Mouse (Mus musculus): ENCODE results near the gene Map1s. TPM values are rescaled to one million over a fixed set of nuclear protein-coding genes. Genes with fewer than 3 reads are reported as not detected.

Gene Map1s
- total RNA-seq, 1 experiment = 60.8 TPM

DNA sequence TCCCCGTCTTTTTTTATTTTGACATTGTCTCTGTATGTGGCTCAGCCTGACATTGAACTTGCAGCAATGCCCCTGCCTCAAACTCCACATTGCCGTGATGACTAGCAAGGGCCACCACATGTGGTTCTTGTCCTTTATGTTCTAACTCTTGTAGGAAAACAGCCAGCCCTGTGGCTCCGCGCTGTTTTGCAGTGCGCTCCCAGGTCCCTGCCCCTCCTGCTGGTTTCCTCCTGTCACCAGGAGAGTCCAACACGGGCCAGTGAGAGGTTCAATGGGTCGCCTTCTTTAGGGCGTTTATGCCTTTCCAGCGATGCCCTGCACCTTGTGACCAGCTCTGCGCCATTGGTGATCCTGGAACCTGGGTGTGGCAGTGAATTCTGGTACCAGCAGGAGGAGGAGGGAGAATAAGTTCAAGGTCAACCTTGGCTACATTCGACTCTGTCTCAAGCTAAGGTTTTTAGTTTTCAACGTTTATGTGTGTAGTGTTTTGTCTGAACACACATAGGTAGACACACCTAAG lies 39.7 kb upstream of the Map1s start:
- Histone ChIP-seq H3K4me3 (ENCODE audit: insufficient read depth in 1 of 2, low read depth in 1 of 2, low read length in 2 of 2, poor library complexity in 1 of 2, severe bottlenecking in 1 of 2) (peak overlapping the region; percentile 36 to 37; a peak in 3 of 4 replicates), H3K27ac (ENCODE audit: insufficient read depth, low read depth, low read length, poor library complexity, severe bottlenecking) (peak overlapping the region; percentile 16; the same call in 1 of the 2 replicates), H3K4me1 (ENCODE audit: control insufficient read depth in 2 of 2, insufficient read depth in 2 of 2, low read length in 2 of 2, poor library complexity in 1 of 2) (peaks cover 2 to 38% of the 10 kb centered on the region in 2 experiments), H3K36me3 (ENCODE audit: control insufficient read depth, insufficient read depth, low read length, poor library complexity, severe bottlenecking) (peaks cover 7% of the 10 kb centered on the region; the same call in 1 of the 2 replicates), H3K9ac (ENCODE audit: insufficient read depth, low read depth, low read length, poor library complexity, severe bottlenecking) (peak overlapping the region; percentile 46; the same call in 1 of the 2 replicates), H3K9me3 (ENCODE audit: control insufficient read depth, insufficient read depth, low read depth, low read length) (no peaks in the 10 kb centered on the region)
- in situ Hi-C loops (cut with MboI; ENCODE audit: low sequenced_read_pairs in 2 of 2, unreplicated experiment in 2 of 2) = no loop called here
- no peak for DNase-seq (ENCODE audit: low read depth, low spot score)
- TF ChIP-seq HCFC1 (IDR thresholded peaks at IDR 0.05; ENCODE audit: borderline replicate concordance, insufficient read depth, low read length) (no peak), ZNF384 (IDR thresholded peaks at IDR 0.05; ENCODE audit: low read depth, low read length) (no peak), CHD2 (IDR thresholded peaks at IDR 0.05; ENCODE audit: low read depth, low read length) (no peak), MAFK (IDR thresholded peaks at IDR 0.05; ENCODE audit: insufficient read depth, low read depth, low read length) (no peak), ZC3H11A (IDR thresholded peaks at IDR 0.05; ENCODE audit: borderline replicate concordance, low read depth, low read length) (no peak)

GRCm38 (mm10) chr8:70866566-70866965 lies 39.2 kb upstream of the Map1s start:
- in situ Hi-C loops (cut with MboI; ENCODE audit: low sequenced_read_pairs in 2 of 2, unreplicated experiment in 2 of 2) = no loop called here
- H3K36me3 ChIP-seq (ENCODE audit: control insufficient read depth, insufficient read depth, low read length, poor library complexity, severe bottlenecking) = peaks cover 7% of the 10 kb centered on the region; the same call in 1 of the 2 replicates
- no peak overlapping the region for H3K9ac ChIP-seq (ENCODE audit: insufficient read depth, low read depth, low read length, poor library complexity, severe bottlenecking)
- DNase-seq (ENCODE audit: low read depth, low spot score) = no peak
- peaks cover 2 to 37% of the 10 kb centered on the region in 2 experiments for H3K4me1 ChIP-seq (ENCODE audit: control insufficient read depth in 2 of 2, insufficient read depth in 2 of 2, low read length in 2 of 2, poor library complexity in 1 of 2)
- TF ChIP-seq HCFC1 (IDR thresholded peaks at IDR 0.05; ENCODE audit: borderline replicate concordance, insufficient read depth, low read length) (no peak), ZNF384 (IDR thresholded peaks at IDR 0.05; ENCODE audit: low read depth, low read length) (no peak), ZC3H11A (IDR thresholded peaks at IDR 0.05; ENCODE audit: borderline replicate concordance, low read depth, low read length) (no peak), CHD2 (IDR thresholded peaks at IDR 0.05; ENCODE audit: low read depth, low read length) (no peak), MAFK (IDR thresholded peaks at IDR 0.05; ENCODE audit: insufficient read depth, low read depth, low read length) (no peak)
- no peaks in the 10 kb centered on the region for H3K9me3 ChIP-seq (ENCODE audit: control insufficient read depth, insufficient read depth, low read depth, low read length)
- no peak overlapping the region for H3K4me3 ChIP-seq (ENCODE audit: insufficient read depth in 1 of 2, low read depth in 1 of 2, low read length in 2 of 2, poor library complexity in 1 of 2, severe bottlenecking in 1 of 2)
- H3K27ac ChIP-seq (ENCODE audit: insufficient read depth, low read depth, low read length, poor library complexity, severe bottlenecking) = no peak overlapping the region; the same call in 1 of the 2 replicates

DNA sequence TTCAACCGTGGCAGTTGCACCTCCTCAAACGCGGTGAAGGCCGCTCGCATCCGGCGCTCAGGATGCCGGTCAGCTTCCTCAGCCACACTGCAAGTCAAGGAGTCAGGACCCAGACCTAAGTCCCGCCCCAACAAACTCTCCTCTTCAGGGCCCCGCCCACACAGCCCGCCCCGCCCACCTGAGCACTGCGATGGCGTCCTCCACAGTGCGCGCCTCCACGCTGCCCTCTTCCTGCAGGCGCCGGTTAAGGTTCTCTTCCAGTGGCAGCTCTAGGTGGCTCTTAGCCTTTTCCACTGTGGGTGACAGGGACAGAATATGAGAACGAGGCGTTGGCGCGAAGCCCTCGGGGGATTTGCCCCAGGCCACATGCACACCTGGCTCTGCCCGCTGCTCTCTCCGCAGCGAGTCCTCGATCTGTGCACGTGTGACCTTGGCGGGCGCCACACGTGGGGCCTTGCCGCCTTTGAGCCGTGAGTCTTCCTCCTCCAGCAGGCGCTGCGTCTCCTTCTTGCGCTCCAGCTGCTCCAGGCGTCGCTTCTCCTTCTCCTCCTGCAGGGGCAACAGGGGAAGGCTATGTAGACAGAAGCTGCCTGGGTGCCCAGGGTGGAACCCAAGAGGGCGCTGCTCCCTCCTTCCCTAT lies 37.1 kb upstream of the Map1s start:
- no peak for TF ChIP-seq ZNF384 (IDR thresholded peaks at IDR 0.05; ENCODE audit: low read depth, low read length)
- TF ChIP-seq ZC3H11A (IDR thresholded peaks at IDR 0.05; ENCODE audit: borderline replicate concordance, low read depth, low read length) = no peak
- TF ChIP-seq CHD2 (IDR thresholded peaks at IDR 0.05; ENCODE audit: low read depth, low read length) = no peak
- TF ChIP-seq MAFK (IDR thresholded peaks at IDR 0.05; ENCODE audit: insufficient read depth, low read depth, low read length) = no peak
- no peak for TF ChIP-seq HCFC1 (IDR thresholded peaks at IDR 0.05; ENCODE audit: borderline replicate concordance, insufficient read depth, low read length)
- peak overlapping the region; percentile 52 to 58 for H3K4me3 ChIP-seq (ENCODE audit: insufficient read depth in 1 of 2, low read depth in 1 of 2, low read length in 2 of 2, poor library complexity in 1 of 2, severe bottlenecking in 1 of 2)
- DNase-seq (ENCODE audit: low read depth, low spot score) = no peak
- H3K9ac ChIP-seq (ENCODE audit: insufficient read depth, low read depth, low read length, poor library complexity, severe bottlenecking) = peak overlapping the region; percentile 59; the same call in 1 of the 2 replicates
- peaks cover 7% of the 10 kb centered on the region; the same call in 1 of the 2 replicates for H3K36me3 ChIP-seq (ENCODE audit: control insufficient read depth, insufficient read depth, low read length, poor library complexity, severe bottlenecking)
- in situ Hi-C loops (cut with MboI; ENCODE audit: low sequenced_read_pairs in 2 of 2, unreplicated experiment in 2 of 2) = no loop called here
- H3K4me1 ChIP-seq (ENCODE audit: control insufficient read depth in 2 of 2, insufficient read depth in 2 of 2, low read length in 2 of 2, poor library complexity in 1 of 2) = peaks cover 0 to 28% of the 10 kb centered on the region in 2 experiments; a peak in 3 of 4 replicates
- H3K27ac ChIP-seq (ENCODE audit: insufficient read depth, low read depth, low read length, poor library complexity, severe bottlenecking) = 0 out of 2 replicates have a peak overlapping the region, but pooled peaks have one; percentile 0
- H3K9me3 ChIP-seq (ENCODE audit: control insufficient read depth, insufficient read depth, low read depth, low read length) = no peaks in the 10 kb centered on the region

DNA sequence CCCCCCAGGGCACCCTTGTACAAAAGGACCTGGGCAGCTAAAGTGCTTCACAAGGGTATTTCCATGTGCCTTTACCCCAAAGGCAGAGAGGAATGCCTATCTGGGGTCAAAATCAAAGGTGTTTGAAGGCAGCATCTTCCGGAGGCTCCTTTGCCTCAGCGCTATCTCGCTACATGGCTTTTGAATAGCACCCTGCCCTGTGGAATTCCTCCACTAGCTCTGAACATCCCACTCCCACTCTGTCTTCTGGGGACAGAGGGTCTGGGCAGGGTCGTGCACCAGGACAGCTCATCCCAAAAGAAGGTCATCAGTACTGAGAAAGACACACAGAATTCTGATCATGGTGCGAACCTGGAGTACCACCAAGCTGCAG lies 36.5 kb upstream of the Map1s start:
- TF ChIP-seq MAFK (IDR thresholded peaks at IDR 0.05; ENCODE audit: insufficient read depth, low read depth, low read length) (no peak), HCFC1 (IDR thresholded peaks at IDR 0.05; ENCODE audit: borderline replicate concordance, insufficient read depth, low read length) (no peak), CHD2 (IDR thresholded peaks at IDR 0.05; ENCODE audit: low read depth, low read length) (no peak), ZC3H11A (IDR thresholded peaks at IDR 0.05; ENCODE audit: borderline replicate concordance, low read depth, low read length) (no peak), ZNF384 (IDR thresholded peaks at IDR 0.05; ENCODE audit: low read depth, low read length) (no peak)
- in situ Hi-C loops (cut with MboI; ENCODE audit: low sequenced_read_pairs in 2 of 2, unreplicated experiment in 2 of 2) = no loop called here
- H3K27ac ChIP-seq (ENCODE audit: insufficient read depth, low read depth, low read length, poor library complexity, severe bottlenecking) = no peak overlapping the region
- DNase-seq (ENCODE audit: low read depth, low spot score) = no peak
- H3K4me3 ChIP-seq (ENCODE audit: insufficient read depth in 1 of 2, low read depth in 1 of 2, low read length in 2 of 2, poor library complexity in 1 of 2, severe bottlenecking in 1 of 2) = peak overlapping the region; percentile 52 to 58; a peak in 2 of 4 replicates
- H3K9me3 ChIP-seq (ENCODE audit: control insufficient read depth, insufficient read depth, low read depth, low read length) = no peaks in the 10 kb centered on the region
- H3K9ac ChIP-seq (ENCODE audit: insufficient read depth, low read depth, low read length, poor library complexity, severe bottlenecking) = peak overlapping the region; percentile 59; the same call in 1 of the 2 replicates
- peaks cover under 1 to 26% of the 10 kb centered on the region in 2 experiments for H3K4me1 ChIP-seq (ENCODE audit: control insufficient read depth in 2 of 2, insufficient read depth in 2 of 2, low read length in 2 of 2, poor library complexity in 1 of 2)
- peaks cover 7% of the 10 kb centered on the region; the same call in 1 of the 2 replicates for H3K36me3 ChIP-seq (ENCODE audit: control insufficient read depth, insufficient read depth, low read length, poor library complexity, severe bottlenecking)

All from ES-E14 (cell line).